Mouse (Mus musculus): ENCODE data around the gene Smyd4.

GRCm38 (mm10) chr11:75397452-75397851 lies 49.2 kb downstream of the Smyd4 start:
- TF ChIP-seq CTCF (IDR thresholded peaks at IDR 0.05) (no peak), EP300 (IDR thresholded peaks at IDR 0.05) (no peak)

Data from lung, postnatal 0 days (tissue).